Mouse (Mus musculus): ENCODE results near the gene Olfr741. TPM values are rescaled to one million over a fixed set of nuclear protein-coding genes. Genes with fewer than 3 reads are reported as not detected.

Olfr741 gene
- total RNA-seq (2021), result not detected
- long read RNA-seq, result 0 reads

DNA sequence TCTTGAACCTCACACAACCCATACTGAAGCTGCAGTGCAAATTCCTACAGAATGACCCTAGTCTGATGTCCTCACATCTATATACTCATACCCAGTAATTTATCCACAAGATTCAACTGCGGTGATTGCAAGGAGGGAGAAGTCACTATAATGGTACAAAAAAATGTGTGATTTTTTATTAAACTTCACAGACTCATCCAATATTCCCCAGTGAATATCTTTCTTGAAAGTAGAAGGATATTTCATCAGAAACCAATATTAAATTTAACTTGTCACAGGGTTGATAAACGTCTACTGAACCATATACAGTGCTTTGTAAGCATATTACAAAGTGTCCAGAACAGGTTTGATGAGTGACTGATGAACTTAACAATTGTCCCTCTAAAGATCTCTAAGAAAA lies at the start of gene Olfr741:
Olfr741 (plus strand) TSS at position 301 of the 400 bp plus-strand sequence.
- DNase-seq (ENCODE audit: low spot score in 2 of 2), result no peak

DNA sequence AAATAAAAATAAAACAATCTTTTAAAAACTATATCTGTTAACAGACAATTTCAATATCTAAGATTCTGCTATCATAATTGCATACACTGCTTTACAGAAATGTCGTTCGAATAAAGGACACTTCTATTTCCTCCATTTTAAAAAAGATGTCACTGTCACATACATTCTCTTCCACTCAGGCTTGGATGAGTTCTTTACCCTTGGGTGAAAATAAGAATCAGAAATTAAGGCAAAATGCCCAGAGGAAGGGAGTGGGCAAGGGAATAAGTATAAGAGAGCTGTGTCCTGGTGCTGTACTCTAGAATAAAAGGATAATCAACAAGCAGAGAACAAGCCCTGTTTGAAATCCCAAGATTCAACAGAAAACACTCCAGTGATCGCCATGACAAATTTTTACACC lies 27.3 kb upstream of the Olfr741 start, which contains the start of gene Olfr740:
Olfr740 (plus strand) TSS at position 301 of the 400 bp plus-strand sequence.
- no peak for DNase-seq (ENCODE audit: low spot score in 2 of 2)

DNA sequence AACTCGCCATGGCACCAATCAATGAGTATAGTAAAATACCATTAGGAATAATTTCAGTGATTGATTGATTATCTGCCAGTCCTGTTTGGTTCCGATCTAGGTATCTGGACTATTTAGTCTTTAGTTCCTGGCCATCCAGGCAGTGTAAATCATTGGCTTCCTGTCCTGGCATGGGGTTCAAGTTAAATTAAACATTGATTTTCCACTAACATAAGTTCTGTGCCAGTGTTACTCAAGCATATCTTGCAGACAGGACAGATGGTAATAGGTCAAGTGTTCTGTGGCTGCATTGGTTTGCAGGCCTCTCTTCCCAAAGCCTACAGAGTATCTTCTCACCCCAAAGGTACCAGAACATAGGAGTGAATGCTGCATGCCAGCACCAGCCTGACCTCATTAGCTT lies 5.9 kb downstream of the Olfr741 start:
- DNase-seq (ENCODE audit: low spot score in 2 of 2), result no peak

DNA sequence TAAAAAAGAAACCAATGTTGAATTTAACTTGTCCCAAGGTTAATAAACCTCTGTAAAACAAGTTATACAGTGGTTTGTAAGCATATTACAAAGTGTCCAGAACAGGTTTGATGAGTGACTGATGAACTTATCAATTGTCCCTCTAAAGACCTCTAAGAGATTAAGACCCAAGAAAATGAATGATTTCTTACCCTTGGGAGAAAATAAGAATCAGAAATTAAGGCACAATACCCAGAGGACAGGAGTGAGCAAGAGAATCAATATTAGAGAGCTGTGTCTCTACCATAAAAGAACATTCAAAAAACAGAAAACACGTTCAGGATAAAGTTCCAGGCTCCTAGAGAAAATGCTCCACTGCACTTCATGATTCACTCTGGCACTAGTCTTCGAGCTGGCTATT lies 30.8 kb downstream of the Olfr741 start, which contains the start of gene Olfr742:
Olfr742 (plus strand) TSS at position 301 of the 400 bp plus-strand sequence.
- DNase-seq (ENCODE audit: low spot score in 2 of 2), result no peak

DNA sequence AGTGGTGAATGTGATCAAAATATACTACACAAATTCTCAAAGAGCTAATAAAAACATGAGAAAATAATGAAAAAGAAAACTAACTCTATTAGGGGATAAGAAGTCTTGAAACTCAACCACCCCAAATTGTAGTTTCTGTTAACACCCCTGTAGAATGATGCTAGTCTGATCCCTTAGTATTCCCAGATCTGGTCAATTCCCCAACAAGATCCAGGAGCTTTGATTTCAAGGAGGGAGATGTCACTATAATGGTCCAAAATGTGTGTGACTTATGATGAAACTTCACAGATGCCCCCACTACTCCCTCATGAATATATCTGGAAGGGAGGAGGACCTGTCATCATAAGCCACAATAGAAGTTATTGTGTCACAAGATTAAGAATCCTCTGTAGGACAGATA lies 49.0 kb downstream of the Olfr741 start, which contains the start of gene Olfr743:
Olfr743 (plus strand) TSS at position 301 of the 400 bp plus-strand sequence.
- no peak for DNase-seq (ENCODE audit: low spot score in 2 of 2)

Other genes with a start within 250 kb of the Olfr741 start
- not detected for gene Olfr731, start 230.9 kb upstream of the Olfr741 start, total RNA-seq (2021)
- not detected for gene Olfr732, start 188.5 kb upstream of the Olfr741 start, total RNA-seq (2021)
- not detected for gene Olfr733, start 171.2 kb upstream of the Olfr741 start, total RNA-seq (2021)
- gene Olfr734, start 146.0 kb upstream of the Olfr741 start, total RNA-seq (2021), result not detected
- not detected for gene Olfr735, start 123.9 kb upstream of the Olfr741 start, total RNA-seq (2021)
- gene Tlr11, start 114.8 kb upstream of the Olfr741 start, total RNA-seq (2021), result not detected
- not detected for gene Olfr736, start 91.6 kb upstream of the Olfr741 start, total RNA-seq (2021)
- not detected for gene Olfr738, start 65.2 kb upstream of the Olfr741 start, total RNA-seq (2021)
- gene Olfr739, start 54.1 kb upstream of the Olfr741 start, total RNA-seq (2021), result not detected
- gene Olfr740, start 27.2 kb upstream of the Olfr741 start, total RNA-seq (2021), result not detected
- gene Olfr742, start 30.9 kb downstream of the Olfr741 start, total RNA-seq (2021), result not detected
- gene Olfr743, start 49.1 kb downstream of the Olfr741 start, total RNA-seq (2021), result not detected
- gene Olfr744, start 142.1 kb downstream of the Olfr741 start, total RNA-seq (2021), result not detected
- gene Olfr745, start 166.7 kb downstream of the Olfr741 start, total RNA-seq (2021), result not detected
- gene Olfr746, start 174.3 kb downstream of the Olfr741 start, total RNA-seq (2021), result not detected
- gene Olfr747, start 220.5 kb downstream of the Olfr741 start, total RNA-seq (2021), result not detected
- gene Olfr748, start 234.6 kb downstream of the Olfr741 start, total RNA-seq (2021), result not detected